Comparison of ENCODE assay signal across 8 mouse cellular contexts in genomic region chr3:94456529-94457000, GRCm38 (mm10). TPM values are rescaled to one million over a fixed set of nuclear protein-coding genes. Genes with fewer than 3 reads are reported as not detected.
DNase-seq lines count a peak whose midpoint lies in the region; ATAC-seq lines count a peak whose summit lies in the region.

No protein-coding gene starts in this region.

- peak; percentile 89 for ATAC-seq in hindbrain, embryonic 15.5 days (ENCODE audit: low FRiP score, low read depth)
- ATAC-seq in megakaryocyte, adult 5-6 weeks (ENCODE audit: poor library complexity, severe bottlenecking) = peak; percentile 99

- H3K9me3 ChIP-seq in hindbrain, embryonic 15.5 days = no peaks in the 10 kb centered on the region

- peak; percentile 97 for DNase-seq in ZHBTc4 (ENCODE audit: low read depth, low spot score)
- peak; percentile 78 to 89 for DNase-seq in cerebellum, postnatal 25 days
- DNase-seq in frontal cortex, postnatal 36 days (ENCODE audit: low spot score in 2 of 2) = peak; percentile 74 to 87
- DNase-seq in left cerebral cortex, adult 18-20 months (ENCODE audit: low spot score in 2 of 2) = peak; percentile 81 to 82
- peak; percentile 84 for DNase-seq in right cerebral cortex, adult 18-20 months
- DNase-seq in urinary bladder, postnatal 36 days (ENCODE audit: low spot score in 2 of 2) = peak; percentile 67 to 79

- peaks cover 6% of the 10 kb centered on the region for H3K4me1 ChIP-seq in hindbrain, embryonic 15.5 days (replicated peaks)

- H3K27me3 ChIP-seq in hindbrain, embryonic 15.5 days = no peaks in the 10 kb centered on the region

- H3K9ac ChIP-seq in hindbrain, embryonic 15.5 days = peak overlapping the region; percentile 35

- peak overlapping the region; percentile 56 for H3K4me2 ChIP-seq in hindbrain, embryonic 15.5 days

- peak overlapping the region; percentile 42 for H3K4me3 ChIP-seq in hindbrain, embryonic 15.5 days

- peak overlapping the region; percentile 68 for H3K27ac ChIP-seq in hindbrain, embryonic 15.5 days (replicated peaks)

- no peaks in the 10 kb centered on the region for H3K36me3 ChIP-seq in hindbrain, embryonic 15.5 days

- under 1% methylated on average over 12 of the region's 12 CpGs for WGBS in hindbrain, embryonic 15.5 days

RNA-seq across cellular contexts. Expression of gene Oaz3, which starts 12.8 kb away (rescaled TPM):
- 1.4 and 1.6 TPM in 2 replicates for polyA plus RNA-seq in hindbrain, embryonic 15.5 days (2015; fragmentation: Nextera tagmentation; extraction: Ambion mirVana)
- not detected for total RNA-seq in left cerebral cortex, adult 18-20 months (2021)
- total RNA-seq in megakaryocyte, adult 5-6 weeks (2015) = not detected in 2 replicates
- not detected in 2 replicates for total RNA-seq in megakaryocyte, adult 5-6 weeks (2017)

RNA-seq across cellular contexts. Expression of gene Mrpl9, which starts 13.4 kb away (rescaled TPM):
- polyA plus RNA-seq in hindbrain, embryonic 15.5 days (2015; fragmentation: Nextera tagmentation; extraction: Ambion mirVana) = 60.6 and 61.0 TPM in 2 replicates
- 10 to 100 TPM; 36.9 to 37.1 TPM for total RNA-seq in left cerebral cortex, adult 18-20 months (2021)
- 30.7 and 34.2 TPM in 2 replicates for total RNA-seq in megakaryocyte, adult 5-6 weeks (2015)
- total RNA-seq in megakaryocyte, adult 5-6 weeks (2017) = 41.8 and 44.3 TPM in 2 replicates

RNA-seq across cellular contexts. Expression of gene Celf3, which starts 21.5 kb away (rescaled TPM):
- 219 and 232 TPM in 2 replicates for polyA plus RNA-seq in hindbrain, embryonic 15.5 days (2015; fragmentation: Nextera tagmentation; extraction: Ambion mirVana)
- total RNA-seq in left cerebral cortex, adult 18-20 months (2021) = 100 to 1,000 TPM; 147 to 160 TPM
- not detected in 2 replicates for total RNA-seq in megakaryocyte, adult 5-6 weeks (2015)
- not detected in 2 replicates for total RNA-seq in megakaryocyte, adult 5-6 weeks (2017)

RNA-seq across cellular contexts. Expression of gene Riiad1, which starts 23.6 kb away (rescaled TPM):
- 20.0 and 21.0 TPM in 2 replicates for polyA plus RNA-seq in hindbrain, embryonic 15.5 days (2015; fragmentation: Nextera tagmentation; extraction: Ambion mirVana)
- 1 to 10 TPM; 6.4 to 7.8 TPM for total RNA-seq in left cerebral cortex, adult 18-20 months (2021)
- total RNA-seq in megakaryocyte, adult 5-6 weeks (2015) = 1.1 TPM in 1 of 2 replicates, not detected in the other
- total RNA-seq in megakaryocyte, adult 5-6 weeks (2017) = not detected in 2 replicates

RNA-seq across cellular contexts. Expression of gene Tdrkh, which starts 43.5 kb away (rescaled TPM):
- polyA plus RNA-seq in hindbrain, embryonic 15.5 days (2015; fragmentation: Nextera tagmentation; extraction: Ambion mirVana) = 50.7 and 53.5 TPM in 2 replicates
- total RNA-seq in left cerebral cortex, adult 18-20 months (2021) = 10 to 100 TPM; 37.8 to 39.0 TPM
- total RNA-seq in megakaryocyte, adult 5-6 weeks (2015) = 2.2 and 4.8 TPM in 2 replicates
- total RNA-seq in megakaryocyte, adult 5-6 weeks (2017) = 1.1 and 4.3 TPM in 2 replicates

Comparison
In these comparisons a context has a peak if more than half of its experiments do, and no peak if none do; other contexts are left out.
1. Peak in every context shown above with its lines: DNase-seq, ATAC-seq, H3K4me3 ChIP-seq and H3K27ac ChIP-seq.
2. RNA of gene Celf3, which starts 21.5 kb away (total RNA-seq): 147 to 160 TPM in left cerebral cortex, adult 18-20 months; not detected in megakaryocyte, adult 5-6 weeks; every median in the first group is over 100 times any median in the second.